Mouse (Mus musculus) midbrain, postnatal 0 days (tissue): Measurements from ENCODE around the gene Slc25a21. TPM values are rescaled to one million over a fixed set of nuclear protein-coding genes. Genes with fewer than 3 reads are reported as not detected.

Experiments
- ATAC-seq: fragments of 200-750 bp; cut with Nextera tagmentation; 2 replicates; pipeline ENCODE4 v1.8.0; 2017; ENCODE audit warnings: moderate number of reproducible peaks, mild to moderate bottlenecking, moderate TSS enrichment, moderate library complexity; ENCODE audit not compliant: low FRiP score
- DNase-seq: peaks from one replicate; pipeline ENCODE4 v3.0.0-alpha.2; 2015; ENCODE audit warnings: low spot score
- H3K27ac ChIP-seq: fragments of 300-500 bp; sonication (generic); 2 replicates; pipeline ENCODE4 v1.5.1; 2014; ENCODE audit warnings: low read depth, mild to moderate bottlenecking, low read length, mixed read lengths
- H3K27me3 ChIP-seq: fragments of 300-500 bp; sonication (generic); 2 replicates; pipeline ENCODE4 v1.6.1; 2014; ENCODE audit warnings: low read length, control low read depth, mixed read lengths; ENCODE audit not compliant: insufficient read depth
- H3K36me3 ChIP-seq: fragments of 300-500 bp; sonication (generic); 2 replicates; pipeline ENCODE4 v1.6.1; 2014; ENCODE audit warnings: low read length, control low read depth, mixed read lengths; ENCODE audit not compliant: insufficient read depth
- H3K4me1 ChIP-seq: fragments of 300-500 bp; sonication (generic); 2 replicates; pipeline ENCODE4 v1.6.1; 2014; ENCODE audit warnings: mild to moderate bottlenecking, control low read depth, antibody characterized with exemption, low read length, mixed read lengths; ENCODE audit not compliant: insufficient read depth
- H3K4me2 ChIP-seq: fragments of 300-500 bp; sonication (generic); 2 replicates; pipeline ENCODE4 v1.6.1; 2014; ENCODE audit warnings: low read depth, mild to moderate bottlenecking, low read length, mixed read lengths; ENCODE audit not compliant: poor library complexity, severe bottlenecking
- H3K4me3 ChIP-seq: fragments of 300-500 bp; sonication (generic); 2 replicates; pipeline ENCODE4 v1.5.1; 2014; ENCODE audit warnings: low read depth, mild to moderate bottlenecking, low read length, moderate library complexity
- H3K9ac ChIP-seq: fragments of 300-500 bp; sonication (generic); replicated peaks from 2 replicates; pipeline ENCODE4 v1.6.1; 2014; ENCODE audit warnings: mild to moderate bottlenecking, low read length, moderate library complexity, mixed read lengths; ENCODE audit not compliant: poor library complexity, severe bottlenecking
- H3K9me3 ChIP-seq: fragments of 300-500 bp; sonication (generic); 2 replicates; pipeline ENCODE4 v1.6.1; 2016; ENCODE audit warnings: low read length, control low read depth
- CTCF ChIP-seq: IDR thresholded peaks from 2 replicates; pipeline ENCODE4 v1.5.1; 2016; ENCODE audit warnings: antibody characterized with exemption, mild to moderate bottlenecking
- WGBS: fragments of 180-500 bp; shearing (Covaris S2); extraction: QIAGEN DNeasy Blood & Tissue Kit; methylation state at CpG from one replicate; pipeline ENCODE4 v1.1.7; 2014; 5-methylcytosine and 5-hydroxymethylcytosine counted together
- polyA plus RNA-seq: library from polyadenylated mRNA; unstranded; fragments of >200 nt; fragmentation: Nextera tagmentation; extraction: Ambion mirVana; gene quantifications from 2 replicates; pipeline ENCODE4 v1.2.1, GENCODE M21; 2015
- total RNA-seq: library from RNA; depleted of rRNA; stranded (reverse); fragments of >200 nt; gene quantifications from 2 replicates; pipeline ENCODE4 v1.2.3, GENCODE M21; 2014

Gene Slc25a21
- total and polyA plus RNA-seq, 2 experiments from 2014 or later = 0.11 TPM; not detected in 1

GRCm38 (mm10) chr12:57098371-57098770 lies 98.9 kb downstream of the Slc25a21 start:
- Histone ChIP-seq H3K4me3 (no peak overlapping the region), H3K27ac (no peak overlapping the region), H3K4me1 (no peaks in the 10 kb centered on the region), H3K9me3 (no peaks in the 10 kb centered on the region), H3K27me3 (no peaks in the 10 kb centered on the region), H3K36me3 (no peaks in the 10 kb centered on the region), H3K4me2 (no peak overlapping the region), H3K9ac (no peak overlapping the region)
- no peak for TF ChIP-seq CTCF
- DNase-seq (no peak), ATAC-seq (no peak)
- WGBS = 89% methylated on average over 5 of the region's 5 CpGs

- Histone ChIP-seq H3K9ac (no peak overlapping the region), H3K27me3 (no peaks in the 10 kb centered on the region), H3K36me3 (no peaks in the 10 kb centered on the region), H3K4me1 (no peaks in the 10 kb centered on the region), H3K9me3 (no peaks in the 10 kb centered on the region), H3K27ac (no peak overlapping the region), H3K4me3 (no peak overlapping the region), H3K4me2 (no peak overlapping the region)
- no peak for DNase-seq
- 60% methylated on average over 5 of the region's 5 CpGs for WGBS
- TF ChIP-seq CTCF = no peak
- no peak for ATAC-seq
These were observed 104.2 kb downstream of the Slc25a21 start for GRCm38 (mm10) chr12:57093107-57093506.

- 14% methylated on average over 3 of the region's 3 CpGs for WGBS
- no peaks in the 10 kb centered on the region for H3K36me3 ChIP-seq
- no peak overlapping the region for H3K4me3 ChIP-seq
- no peaks in the 10 kb centered on the region for H3K4me1 ChIP-seq
- H3K9me3 ChIP-seq = no peaks in the 10 kb centered on the region
- H3K27ac ChIP-seq = no peak overlapping the region
- DNase-seq (no peak), ATAC-seq (no peak)
- H3K27me3 ChIP-seq = no peaks in the 10 kb centered on the region
- no peak overlapping the region for H3K4me2 ChIP-seq
- no peak overlapping the region for H3K9ac ChIP-seq
- TF ChIP-seq CTCF = no peak
These were observed 112.8 kb downstream of the Slc25a21 start for GRCm38 (mm10) chr12:57084519-57084918.

- Histone ChIP-seq H3K4me2 (no peak overlapping the region), H3K4me3 (no peak overlapping the region), H3K9me3 (no peaks in the 10 kb centered on the region), H3K9ac (no peak overlapping the region), H3K4me1 (no peaks in the 10 kb centered on the region), H3K27ac (no peak overlapping the region), H3K27me3 (no peaks in the 10 kb centered on the region), H3K36me3 (no peaks in the 10 kb centered on the region)
- no peak for TF ChIP-seq CTCF
- DNase-seq (no peak), ATAC-seq (no peak)
- WGBS = 86% methylated on average over 5 of the region's 5 CpGs
These were observed 113.7 kb downstream of the Slc25a21 start for GRCm38 (mm10) chr12:57083533-57083932.

GRCm38 (mm10) chr12:57076606-57077005 lies 120.7 kb downstream of the Slc25a21 start:
- TF ChIP-seq CTCF = no peak
- Histone ChIP-seq H3K9ac (no peak overlapping the region), H3K4me1 (no peaks in the 10 kb centered on the region), H3K4me2 (no peak overlapping the region), H3K27me3 (no peaks in the 10 kb centered on the region), H3K36me3 (no peaks in the 10 kb centered on the region), H3K4me3 (no peak overlapping the region), H3K9me3 (no peaks in the 10 kb centered on the region), H3K27ac (no peak overlapping the region)
- DNase-seq = no peak
- ATAC-seq = no peak
- WGBS = 73% methylated on average over 4 of the region's 4 CpGs

- WGBS = 88% methylated on average over 2 of the region's 2 CpGs
- DNase-seq (no peak), ATAC-seq (no peak)
- Histone ChIP-seq H3K27me3 (no peaks in the 10 kb centered on the region), H3K4me3 (no peak overlapping the region), H3K9me3 (no peaks in the 10 kb centered on the region), H3K9ac (no peak overlapping the region), H3K4me1 (no peaks in the 10 kb centered on the region), H3K36me3 (no peaks in the 10 kb centered on the region), H3K4me2 (no peak overlapping the region), H3K27ac (no peak overlapping the region)
- no peak for TF ChIP-seq CTCF
These were observed 124.7 kb downstream of the Slc25a21 start for GRCm38 (mm10) chr12:57072616-57073015.
